Mouse (Mus musculus) erythroblast, adult 5-6 weeks (primary cell): ENCODE measurements around the gene Lta. TPM values are rescaled to one million over a fixed set of nuclear protein-coding genes. Genes with fewer than 3 reads are reported as not detected.
A peak's percentile ranks its signal among the peaks of the same experiment; 100 is the strongest.

Experiments used
- ATAC-seq: replicated peaks from 2 replicates; pipeline ENCODE4 v1.8.0; 2016; ENCODE audit warnings: moderate number of reproducible peaks, mild to moderate bottlenecking, moderate TSS enrichment, inconsistent platforms; ENCODE audit not compliant: poor library complexity, low FRiP score, severe bottlenecking
- total RNA-seq, 2 experiments: library from RNA; stranded (forward) in 1 of 2; stranded (reverse) in 1 of 2; fragments of 150-400 nt in 1 of 2; fragments of 200-764, 138-1000 nt in 1 of 2; gene quantifications; 2 replicates each; pipeline versions ENCODE4 v1.2.3 to v1.2.4; 2015 to 2017; ENCODE audit warnings: low replicate concordance in 2 of 2

Gene Lta
- total RNA-seq, 2 experiments from 2014 or later: not detected

- no peak for ATAC-seq
These were observed 13.5 kb upstream of the Lta start for GRCm38 (mm10) chr17:35218516-35219193.

GRCm38 (mm10) chr17:35213071-35213470, 7.9 kb upstream of the Lta start:
- no peak for ATAC-seq

- no peak for ATAC-seq
These were observed 5.4 kb upstream of the Lta start for GRCm38 (mm10) chr17:35210593-35210992.

- no peak for ATAC-seq
These were observed 4.8 kb upstream of the Lta start for GRCm38 (mm10) chr17:35209785-35210535.

- ATAC-seq: no peak
These were observed 224 bp upstream of the Lta start for GRCm38 (mm10) chr17:35205380-35205769.

GRCm38 (mm10) chr17:35202442-35202841, 2.7 kb downstream of the Lta start:
- ATAC-seq: no peak

GRCm38 (mm10) chr17:35201787-35202186, 3.4 kb downstream of the Lta start, which contains the start of gene Tnf:
Tnf (minus strand) TSS chr17:35202007.
- ATAC-seq: no peak

GRCm38 (mm10) chr17:35201128-35201527, 4.0 kb downstream of the Lta start:
- no peak for ATAC-seq

- no peak for ATAC-seq
These were observed 4.8 kb downstream of the Lta start for GRCm38 (mm10) chr17:35200398-35200797.

GRCm38 (mm10) chr17:35198946-35199345, 6.2 kb downstream of the Lta start:
- no peak for ATAC-seq

GRCm38 (mm10) chr17:35198029-35198428, 7.1 kb downstream of the Lta start:
- ATAC-seq: no peak

- ATAC-seq: no peak
These were observed 8.0 kb downstream of the Lta start for GRCm38 (mm10) chr17:35197126-35197525.

- no peak for ATAC-seq
These were observed 8.9 kb downstream of the Lta start for GRCm38 (mm10) chr17:35196321-35196641.

GRCm38 (mm10) chr17:35195631-35196320, 9.4 kb downstream of the Lta start:
- ATAC-seq: peak; percentile 85

- no peak for ATAC-seq
These were observed 10.1 kb downstream of the Lta start for GRCm38 (mm10) chr17:35194844-35195630.

GRCm38 (mm10) chr17:35193881-35194843, 11.0 kb downstream of the Lta start, which contains the start of gene Ltb:
Ltb (plus strand) TSS chr17:35194439.
- no peak for ATAC-seq

- ATAC-seq: no peak
These were observed 12.2 kb downstream of the Lta start for GRCm38 (mm10) chr17:35192924-35193323.

- ATAC-seq: no peak
These were observed 13.4 kb downstream of the Lta start for GRCm38 (mm10) chr17:35191723-35192122.

- ATAC-seq: no peak
These were observed 15.1 kb downstream of the Lta start for GRCm38 (mm10) chr17:35190096-35190495.
